Mouse (Mus musculus) heart, postnatal 10 days (tissue): ENCODE results near the gene Nup88. TPM values are rescaled to one million over a fixed set of nuclear protein-coding genes. Genes with fewer than 3 reads are reported as not detected.
A peak's percentile ranks its signal among the peaks of the same experiment; 100 is the strongest.

Experiments used
- DNase-seq, 2 experiments: peaks; one replicate each; pipeline ENCODE4 v3.0.0; 2021
- intact Hi-C: fragments of 180-260 bp; cut with DNase I; formaldehyde crosslinking; loops from one replicate; pipeline ENCODE4 v1.15.1; 2025
- total RNA-seq, 2 experiments: library from RNA; stranded (reverse); gene quantifications; 2 replicates each; pipeline ENCODE4 v1.2.3; 2021

Gene Nup88
- 10 to 100 TPM; 53.9 to 59.6 TPM for total RNA-seq

- intact Hi-C loops = no loop called here
- DNase-seq = peak; percentile 94 to 96
Measured at GRCm38 (mm10) chr11:70969821-70970559, at the start of gene Nup88, which contains the start of gene Rpain. Nup88 (minus strand) TSS chr11:70969973. Rpain (plus strand) TSS chr11:70970213.

- intact Hi-C loops = loop anchor here (2.0 kb wide), 1 partner anchor 14 kb away; the partner anchor contains the start of gene Dhx33
- DNase-seq = no peak
Measured at GRCm38 (mm10) chr11:71018416-71019200, 48.8 kb upstream of the Nup88 start.

- no peak for DNase-seq
- intact Hi-C loops = no loop called here
Measured at GRCm38 (mm10) chr11:71017051-71017450, 47.3 kb upstream of the Nup88 start.

DNA sequence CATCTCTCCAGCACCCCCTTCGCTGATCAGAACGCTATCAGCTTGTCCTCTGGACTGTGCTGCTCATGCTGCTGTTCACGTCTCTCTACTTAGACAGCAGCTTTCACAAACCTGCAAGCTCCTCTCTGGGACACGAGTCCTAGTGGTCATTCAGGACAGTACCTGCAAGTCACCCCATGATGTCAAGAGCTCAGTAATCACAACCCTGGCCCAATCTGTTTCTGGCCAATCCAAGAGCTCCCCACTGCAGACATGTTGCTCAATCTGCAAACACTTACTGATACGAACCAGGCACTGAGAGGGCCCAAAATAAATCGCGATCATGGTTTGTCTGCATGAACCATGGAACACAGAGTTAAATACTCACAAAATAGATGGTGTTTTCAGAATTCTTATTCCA is 43.0 kb upstream of the Nup88 start:
- intact Hi-C loops = no loop called here
- DNase-seq = no peak

DNA sequence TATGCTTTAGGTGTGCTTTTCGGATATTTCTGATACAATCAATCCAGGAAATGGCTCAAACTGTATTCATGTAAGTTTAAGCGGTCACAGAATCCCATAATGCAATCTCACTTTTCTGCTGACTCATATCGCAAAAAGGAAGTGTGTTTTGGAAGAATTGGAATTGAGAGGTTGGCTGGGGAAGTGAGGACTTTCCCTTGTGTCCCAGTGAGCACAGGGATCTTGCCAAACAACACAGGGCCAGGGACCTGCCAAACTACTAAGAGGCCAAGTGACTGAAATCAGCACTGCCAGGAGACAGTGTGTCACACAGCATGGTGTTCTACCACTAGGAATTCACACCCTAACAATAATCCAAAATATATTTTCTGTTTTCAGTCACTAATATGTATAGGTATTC is 38.5 kb upstream of the Nup88 start:
- intact Hi-C loops = no loop called here
- peak; percentile 41 to 45 for DNase-seq

DNA sequence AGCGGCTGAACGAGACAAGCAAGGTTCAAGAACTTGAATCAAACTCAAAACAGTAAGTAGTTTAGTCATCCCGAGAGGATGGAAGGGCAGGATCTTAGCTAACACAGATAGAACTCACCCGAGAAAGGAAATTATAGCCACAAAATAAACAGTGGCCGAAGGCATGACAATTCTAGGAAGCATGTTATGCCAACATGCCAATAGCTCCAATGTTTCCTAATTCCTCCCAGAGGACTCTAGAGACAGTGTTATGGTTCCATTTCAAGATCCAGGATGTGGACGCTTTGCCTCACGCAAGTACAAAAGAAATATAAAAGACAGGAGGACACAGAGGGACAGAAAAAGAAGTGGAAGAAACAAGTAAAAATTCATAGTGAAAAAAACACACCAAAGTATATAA is 38.1 kb upstream of the Nup88 start:
- DNase-seq = no peak
- intact Hi-C loops = no loop called here

DNA sequence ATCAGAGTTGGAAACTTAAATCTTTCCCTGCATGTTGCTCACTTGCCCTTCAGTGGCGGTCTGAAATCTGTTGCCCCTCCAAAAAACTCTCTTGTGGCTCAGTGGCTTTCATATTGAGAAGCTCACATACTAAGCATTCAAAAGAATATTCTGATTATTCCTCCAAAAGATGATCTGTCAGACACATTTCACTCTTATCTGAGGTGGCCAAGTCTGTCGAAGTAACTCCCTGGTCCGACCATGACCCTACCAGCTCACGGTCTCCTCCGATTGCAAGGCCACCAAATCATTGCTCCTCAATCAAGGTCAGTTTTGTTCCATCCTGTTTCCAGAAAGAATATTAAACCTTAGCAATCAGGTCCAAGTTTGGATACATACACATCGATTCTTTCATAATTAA is 37.3 kb upstream of the Nup88 start:
- no peak for DNase-seq
- intact Hi-C loops = no loop called here

- peak in 1 of 2 experiments; percentile 10 for DNase-seq
- intact Hi-C loops = loop anchor here (2.0 kb wide), 1 partner anchor 14 kb away; the partner anchor contains the start of genes Derl2 and Mis12
Measured at GRCm38 (mm10) chr11:71005046-71005445, 35.3 kb upstream of the Nup88 start.

GRCm38 (mm10) chr11:71004316-71004773 is 34.6 kb upstream of the Nup88 start, which contains the start of gene Dhx33:
Dhx33 (minus strand) TSS chr11:71004437.
- intact Hi-C loops = loop anchor here (2.0 kb wide), 1 partner anchor 14 kb away; the partner anchor contains the start of genes Derl2 and Mis12
- peak; percentile 99 for DNase-seq

DNA sequence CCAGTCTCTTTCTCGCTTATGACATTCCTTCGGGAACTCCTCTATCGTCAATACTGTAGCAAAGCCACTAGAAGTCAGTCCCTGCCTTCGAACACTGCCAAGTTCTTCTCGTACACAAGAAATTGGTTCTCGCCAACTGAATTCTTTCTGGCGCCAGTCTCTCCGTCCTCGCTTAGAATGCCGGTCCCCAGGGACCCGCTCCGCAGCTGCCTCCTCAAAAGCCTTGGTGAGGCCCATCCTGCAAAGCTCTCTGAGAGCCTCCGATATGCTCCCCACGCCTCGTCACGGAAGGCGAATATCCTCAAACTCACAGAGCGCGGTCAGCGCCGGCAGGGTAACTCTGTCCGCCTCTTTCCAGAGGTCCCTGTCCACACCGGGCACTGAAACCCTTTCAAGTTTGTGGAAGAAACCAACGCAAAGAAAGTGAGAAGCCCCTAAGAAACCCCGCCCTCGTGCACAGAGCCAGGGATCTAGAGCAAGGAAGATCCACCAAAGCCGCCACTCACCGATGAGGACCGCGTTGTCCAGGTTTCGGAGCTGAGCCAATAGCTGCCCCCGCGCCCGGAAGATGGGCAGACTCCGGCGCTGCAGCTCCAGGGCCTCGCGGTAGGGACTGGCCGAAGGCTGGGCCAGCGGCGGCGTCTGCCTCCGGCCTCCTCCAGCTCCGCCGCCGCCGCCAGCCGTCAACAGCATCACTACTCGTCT is 34.0 kb upstream of the Nup88 start:
- intact Hi-C loops = loop anchor here (2.0 kb wide), 1 partner anchor 15 kb away; the partner anchor contains the start of genes Derl2 and Mis12
- no peak for DNase-seq

DNA sequence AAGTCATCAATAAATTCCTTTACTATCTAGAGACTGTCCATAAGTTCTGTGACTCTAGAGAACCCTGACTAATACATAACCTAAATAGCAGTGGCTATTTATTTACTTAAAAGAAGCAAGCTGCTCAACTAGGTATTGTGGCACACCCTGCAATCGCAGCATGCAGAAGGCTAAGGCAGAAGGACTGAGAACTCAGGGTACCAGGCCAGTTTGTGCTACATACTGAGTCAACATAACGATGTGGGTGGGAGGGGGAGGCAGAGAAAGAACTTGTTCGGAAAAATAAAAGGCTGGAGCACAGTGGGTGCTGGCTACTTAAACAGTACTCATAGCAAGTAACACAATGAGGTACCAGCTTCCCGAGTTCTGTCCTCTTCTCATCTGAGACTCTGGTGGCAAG is 31.4 kb upstream of the Nup88 start:
- DNase-seq = no peak
- intact Hi-C loops = no loop called here

DNA sequence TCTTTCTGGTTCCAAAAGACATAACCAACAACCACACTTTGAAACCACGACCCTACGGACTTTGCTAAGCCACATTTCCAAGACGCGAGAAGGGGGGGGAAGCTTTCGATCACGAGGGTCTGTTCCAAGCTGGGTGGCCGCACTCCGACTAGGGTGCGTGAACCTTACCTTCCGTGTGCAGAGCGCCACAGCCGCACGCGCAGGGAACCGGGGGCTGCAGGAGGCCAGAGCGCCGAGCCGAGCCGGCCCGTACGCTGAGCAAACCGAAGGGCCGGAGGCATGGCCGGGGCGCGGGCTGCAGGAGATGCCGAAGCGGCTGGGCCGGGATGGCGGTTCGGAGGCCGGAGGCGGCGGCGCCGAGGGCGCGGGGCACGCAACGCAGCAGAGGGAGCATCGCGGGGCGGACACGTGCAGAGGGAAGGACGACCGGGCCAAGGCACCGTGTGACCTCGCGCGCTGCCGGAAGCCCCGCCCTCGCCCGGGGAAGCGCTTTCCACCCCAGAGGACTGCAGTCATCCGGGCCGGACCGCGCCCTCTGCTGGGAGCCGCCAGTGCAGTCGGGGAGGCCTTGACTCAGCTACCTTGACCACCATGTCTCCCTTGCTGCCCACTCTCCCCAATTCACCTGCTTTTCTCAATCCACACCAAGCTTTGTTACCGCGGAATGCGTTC is 12.9 kb upstream of the Nup88 start, which contains the start of gene C1qbp:
Gene C1qbp (minus strand): TSS at position 470 of the 672 bp plus-strand sequence.
- intact Hi-C loops = loop anchor here (5.0 kb wide), 1 partner anchor 70 kb away; no protein-coding TSS in a partner anchor

GRCm38 (mm10) chr11:70982030-70982429 is 12.3 kb upstream of the Nup88 start:
- intact Hi-C loops = loop anchor here (5.0 kb wide), 1 partner anchor 70 kb away; no protein-coding TSS in a partner anchor
- peak in 1 of 2 experiments; percentile 10 for DNase-seq

More for the DNA sequence above, 12.9 kb upstream of the Nup88 start, which contains the start of gene C1qbp:
- DNase-seq = peak; percentile 95 to 97

DNA sequence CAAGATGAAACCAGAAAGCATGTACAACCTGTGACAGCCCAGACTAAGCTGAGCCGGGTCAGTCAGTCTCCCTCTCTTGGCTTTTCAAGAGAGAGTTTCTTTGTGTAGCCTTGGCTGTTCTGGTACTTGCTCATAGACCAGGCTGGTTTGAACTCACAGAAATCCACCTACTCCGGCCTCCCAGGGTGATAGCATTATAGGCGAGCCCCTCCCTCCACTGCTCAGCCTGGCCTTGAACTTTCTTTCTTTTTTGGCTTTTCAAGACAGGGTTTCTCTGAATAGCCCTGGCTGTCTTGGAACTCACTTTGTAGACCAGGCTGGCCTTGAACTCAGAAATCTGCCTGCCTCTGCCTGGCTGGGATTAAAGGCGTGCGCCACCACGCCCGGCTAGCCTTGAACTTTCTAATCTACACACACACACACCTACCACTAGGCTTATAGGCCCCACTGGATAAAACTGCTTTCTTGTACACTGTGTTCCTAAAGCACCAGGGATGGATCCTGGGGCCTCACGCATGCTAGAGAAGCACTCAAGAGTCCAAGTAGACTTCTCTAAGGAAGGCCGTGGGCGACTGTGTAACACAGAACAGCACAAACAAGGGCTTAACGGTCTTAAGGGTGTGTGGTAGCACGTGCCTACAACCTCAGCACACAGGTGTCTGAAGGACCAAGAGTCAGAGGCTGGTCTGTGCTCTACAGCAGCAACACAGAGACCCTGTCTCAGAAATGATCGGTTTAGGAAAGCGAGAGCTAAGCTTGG is 11.2 kb upstream of the Nup88 start:
- intact Hi-C loops = loop anchor here (5.0 kb wide), 1 partner anchor 71 kb away; no protein-coding TSS in a partner anchor
- no peak for DNase-seq

DNA sequence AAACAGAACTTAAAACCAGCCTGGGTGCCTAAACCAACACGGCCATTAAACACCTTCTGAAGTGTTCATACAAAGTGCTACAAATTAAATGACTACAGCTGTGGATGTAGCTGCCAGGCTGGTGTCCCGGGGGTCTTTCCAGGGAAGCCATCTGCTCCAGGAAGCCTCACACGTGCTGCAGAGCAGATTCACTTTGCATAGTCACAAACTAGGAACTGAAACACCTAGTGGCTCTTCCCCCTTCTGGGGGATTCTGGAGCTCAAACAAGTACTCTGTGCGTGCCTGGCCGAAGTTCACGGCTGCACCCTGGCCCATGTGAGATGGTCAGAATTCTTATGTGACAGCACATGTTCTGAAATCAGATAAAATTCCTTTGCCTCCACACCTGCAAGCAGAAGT is 10.5 kb upstream of the Nup88 start:
- intact Hi-C loops = loop anchor here (5.0 kb wide), 1 partner anchor 72 kb away; no protein-coding TSS in a partner anchor
- no peak for DNase-seq

DNA sequence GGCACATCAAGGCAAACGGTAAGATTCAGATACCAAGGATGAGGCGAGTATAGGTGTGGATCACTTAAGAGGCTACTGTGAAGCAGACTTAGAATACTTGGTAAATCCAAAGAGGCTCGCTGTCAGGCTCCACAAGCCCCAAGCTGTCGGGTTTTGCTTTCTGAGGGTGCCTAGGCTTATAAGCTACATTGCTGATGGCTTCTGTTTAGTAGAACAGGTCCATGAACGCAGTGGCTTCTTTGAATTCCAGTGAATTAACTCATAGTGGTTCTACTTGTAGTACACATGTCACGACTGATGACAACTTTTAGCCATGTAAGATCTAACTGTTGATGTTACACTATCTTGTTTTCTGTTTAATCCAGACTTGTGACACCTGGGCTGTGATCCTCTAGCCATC is 7.5 kb upstream of the Nup88 start:
- no peak for DNase-seq

DNA sequence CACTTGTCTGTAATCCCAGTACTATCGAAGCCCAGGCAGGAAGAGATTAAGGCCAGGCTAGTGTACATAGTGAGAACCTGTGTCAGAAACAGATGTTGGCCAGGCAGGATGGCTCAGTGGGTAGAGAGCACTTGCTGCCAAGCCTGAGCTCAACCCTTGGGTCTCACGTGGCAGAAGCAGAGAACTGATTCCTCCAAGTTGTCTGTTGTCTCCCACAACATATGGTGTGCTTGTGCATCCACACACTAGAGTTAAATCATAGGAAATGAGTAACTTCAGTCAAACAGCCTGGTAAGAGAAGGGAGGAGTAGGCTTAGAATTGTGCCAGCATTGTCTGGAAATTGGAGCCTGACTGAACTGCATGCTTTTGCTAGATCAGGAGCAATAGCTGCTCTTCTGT is 5.4 kb upstream of the Nup88 start:
- DNase-seq = no peak
- intact Hi-C loops = no loop called here

More for the DNA sequence above, 7.5 kb upstream of the Nup88 start:
- intact Hi-C loops = no loop called here

GRCm38 (mm10) chr11:70973947-70974346 is 4.2 kb upstream of the Nup88 start:
- DNase-seq = no peak
- intact Hi-C loops = no loop called here

- DNase-seq = no peak
- intact Hi-C loops = no loop called here
Measured at GRCm38 (mm10) chr11:70972586-70972985, 2.8 kb upstream of the Nup88 start.
